Mouse (Mus musculus) cerebellum, postnatal 4 days (tissue): ENCODE data around the gene Wnt9b.
"Not testable (repeated sequence)": the region's sequence is repeated elsewhere in the genome, so short reads cannot be mapped to it uniquely, and the experiment has no call there.

Source experiments
- DNase-seq, 2 experiments: peaks; one replicate each; pipeline ENCODE4 v3.0.0; 2022; ENCODE audit warnings: low spot score in 2 of 2, mixed read lengths in 1 of 2

Wnt9b gene

GRCm38 (mm10) chr11:103749306-103750089 lies at the start of gene Wnt9b:
Gene Wnt9b (minus strand): TSS chr11:103749821.
- no peak for DNase-seq

GRCm38 (mm10) chr11:103789951-103790350 lies 40.3 kb upstream of the Wnt9b start:
- DNase-seq: no peak

- no peak for DNase-seq
Measured at GRCm38 (mm10) chr11:103780152-103780551, 30.5 kb upstream of the Wnt9b start.

GRCm38 (mm10) chr11:103774228-103774530 lies 24.6 kb upstream of the Wnt9b start:
- no peak for DNase-seq

GRCm38 (mm10) chr11:103773387-103774227 lies 24.0 kb upstream of the Wnt9b start, which contains the start of gene Wnt3:
Gene Wnt3 (plus strand): TSS chr11:103774150.
- peak in 1 of 2 experiments; percentile 52 for DNase-seq

GRCm38 (mm10) chr11:103772505-103773386 lies 23.1 kb upstream of the Wnt9b start:
- no peak for DNase-seq

- DNase-seq: no peak
Measured at GRCm38 (mm10) chr11:103771160-103771817, 21.7 kb upstream of the Wnt9b start.

GRCm38 (mm10) chr11:103765556-103766011 lies 16.0 kb upstream of the Wnt9b start:
- no peak for DNase-seq

GRCm38 (mm10) chr11:103764601-103765000 lies 15.0 kb upstream of the Wnt9b start:
- no peak for DNase-seq

- peak in 1 of 2 experiments; percentile 57 for DNase-seq
Measured at GRCm38 (mm10) chr11:103763410-103764163, 14.0 kb upstream of the Wnt9b start.

- not testable (repeated sequence) for DNase-seq
Measured at GRCm38 (mm10) chr11:103760891-103761290, 11.3 kb upstream of the Wnt9b start.

- DNase-seq: no peak
Measured at GRCm38 (mm10) chr11:103760101-103760500, 10.5 kb upstream of the Wnt9b start.

GRCm38 (mm10) chr11:103758706-103759105 lies 9.1 kb upstream of the Wnt9b start:
- peak; percentile 52 to 77 for DNase-seq

- no peak for DNase-seq
Measured at GRCm38 (mm10) chr11:103758054-103758453, 8.4 kb upstream of the Wnt9b start.

- no peak for DNase-seq
Measured at GRCm38 (mm10) chr11:103750612-103751011, 991 bp upstream of the Wnt9b start.

GRCm38 (mm10) chr11:103735046-103735781 lies 14.4 kb downstream of the Wnt9b start:
- DNase-seq: no peak

- no peak for DNase-seq
Measured at GRCm38 (mm10) chr11:103734411-103735045, 15.1 kb downstream of the Wnt9b start.

GRCm38 (mm10) chr11:103733961-103734360 lies 15.7 kb downstream of the Wnt9b start:
- DNase-seq: no peak

GRCm38 (mm10) chr11:103733069-103733468 lies 16.6 kb downstream of the Wnt9b start:
- DNase-seq: no peak
